Mouse (Mus musculus): ENCODE results near the gene Hnrnpa0. TPM values are rescaled to one million over a fixed set of nuclear protein-coding genes. Genes with fewer than 3 reads are reported as not detected.
"Not testable (repeated sequence)": the region's sequence is repeated elsewhere in the genome, so short reads cannot be mapped to it uniquely, and the experiment has no call there.

Hnrnpa0 gene
- total RNA-seq (2021): 10 to 100 TPM; 69.3 to 72.8 TPM
- long read RNA-seq, experiment 1, transcript Hnrnpa0-201 (1 exons, 2,678 nt): major isoform, 10 of 10 reads
- long read RNA-seq, experiment 1, partial matches to known transcripts: 0 of 10 reads
- long read RNA-seq, experiment 1, other reads (novel, unspliced or antisense): 0 of 10 reads
- long read RNA-seq, experiment 2, transcript Hnrnpa0-201 (1 exons, 2,678 nt): major isoform, 6 of 6 reads
- long read RNA-seq, experiment 2, partial matches to known transcripts: 0 of 6 reads
- long read RNA-seq, experiment 2, other reads (novel, unspliced or antisense): 0 of 6 reads

DNA sequence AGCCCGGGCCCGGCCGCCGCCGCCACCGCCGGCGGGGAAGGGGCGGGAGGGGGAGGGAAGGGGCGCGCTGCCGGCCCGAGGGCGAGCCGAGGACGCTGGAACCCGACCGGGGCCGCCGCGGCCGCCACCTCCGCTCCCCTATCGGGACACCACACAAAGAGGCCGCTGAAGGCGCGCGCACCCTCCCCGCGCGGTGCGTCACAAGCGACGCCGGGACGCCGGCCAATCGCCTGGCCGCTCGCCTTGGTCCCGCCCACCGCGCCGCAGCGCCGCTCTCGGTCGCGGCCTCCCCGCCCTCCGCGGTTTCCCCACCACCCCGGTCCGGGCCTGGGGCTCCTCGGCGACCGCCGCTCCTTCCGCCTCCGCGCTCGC, at the start of gene Hnrnpa0:
Gene Hnrnpa0, minus strand, starts transcription at position 161 of the 372 bp plus-strand sequence.
- peak; percentile 95 for DNase-seq

DNA sequence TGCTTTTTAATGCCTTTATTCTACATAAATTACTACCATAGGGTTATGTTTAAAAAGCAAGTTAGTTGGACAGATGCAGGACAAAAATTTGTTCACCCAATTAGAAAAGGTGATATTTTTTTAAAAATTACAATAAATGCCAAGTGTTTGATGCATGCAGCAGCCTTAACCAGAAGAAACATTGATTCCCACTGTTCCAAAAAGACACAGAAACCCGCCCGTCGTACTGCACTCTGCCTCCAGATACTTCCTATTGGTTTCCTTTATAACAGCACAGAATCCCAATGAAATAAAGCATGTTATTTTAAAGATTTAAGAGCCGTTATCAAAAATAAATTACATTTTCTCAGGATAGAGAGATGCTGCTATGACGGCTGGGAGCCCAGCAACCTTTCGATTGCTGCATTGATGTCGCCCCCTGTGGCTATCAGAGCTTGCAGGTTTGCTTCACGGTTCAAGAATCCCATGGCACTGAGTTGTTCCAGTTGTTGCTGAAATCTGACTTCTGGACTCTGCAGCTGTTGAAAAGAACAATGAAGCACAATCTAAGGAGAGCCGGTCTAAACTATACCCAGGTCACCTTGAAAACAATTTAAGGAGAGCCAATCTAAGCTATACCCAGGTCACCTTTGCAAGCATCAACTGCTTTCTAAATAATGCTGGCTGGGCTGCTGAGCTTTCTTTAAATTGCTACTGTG, 49.3 kb upstream of the Hnrnpa0 start:
- DNase-seq: peak; percentile 97 to 100

DNA sequence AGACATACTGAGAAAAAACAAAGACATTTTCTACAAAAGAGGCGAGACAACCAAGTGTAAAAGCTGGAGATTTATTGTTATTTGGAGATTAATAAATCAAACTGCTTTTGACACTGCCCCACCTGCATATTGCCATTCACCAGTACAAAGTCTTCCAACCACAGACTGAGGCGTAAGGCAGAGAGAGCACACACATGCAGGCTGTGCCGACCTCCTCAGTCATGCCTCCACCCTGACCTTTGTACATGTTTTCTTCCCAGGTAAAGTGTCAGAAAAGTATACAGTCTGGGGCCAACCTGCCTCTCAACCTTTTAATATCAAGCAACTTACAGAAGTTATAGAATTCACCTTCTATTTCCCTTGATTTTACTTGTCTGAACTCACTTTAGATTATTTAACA, 47.7 kb upstream of the Hnrnpa0 start:
- no peak for DNase-seq

DNA sequence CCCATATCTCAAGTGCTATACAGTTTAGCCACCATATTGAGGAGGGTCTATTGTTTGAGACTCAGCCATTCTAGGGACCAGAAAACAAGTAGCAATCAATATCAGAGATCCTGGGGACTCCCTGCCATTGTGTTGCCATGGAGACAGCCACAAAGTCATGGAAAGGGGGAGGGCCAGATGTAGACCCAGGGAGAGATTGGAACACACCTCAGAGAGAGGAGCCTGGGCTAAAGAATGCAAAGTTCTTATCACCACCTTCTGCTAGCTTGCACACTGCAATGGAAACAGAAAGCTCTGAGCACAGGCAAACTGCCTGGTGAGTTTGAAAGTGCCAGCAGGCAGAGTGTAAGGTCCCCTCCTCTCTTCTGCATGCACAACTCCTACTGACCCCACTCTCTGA, 39.8 kb upstream of the Hnrnpa0 start:
- DNase-seq: no peak

DNA sequence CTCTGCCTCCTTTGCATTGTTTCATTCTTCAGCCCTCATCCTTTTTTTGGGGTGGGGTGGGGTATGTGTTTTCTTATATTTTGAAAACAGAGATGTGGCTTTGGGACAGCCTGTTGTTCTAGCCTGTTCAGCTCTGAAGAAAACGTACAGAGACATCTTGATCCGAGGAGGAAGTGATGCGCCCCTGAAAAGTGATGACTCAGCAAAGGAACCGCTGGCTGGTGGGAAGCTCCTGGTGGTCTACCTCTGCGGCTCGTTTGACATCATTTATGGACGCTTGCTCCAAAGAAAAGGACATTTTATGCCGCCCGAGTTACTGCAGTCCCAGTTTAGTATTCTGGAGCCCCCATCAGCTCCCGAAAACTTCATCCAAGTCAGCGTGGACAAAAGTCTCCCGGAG, 35.0 kb upstream of the Hnrnpa0 start:
- no peak for DNase-seq

DNA sequence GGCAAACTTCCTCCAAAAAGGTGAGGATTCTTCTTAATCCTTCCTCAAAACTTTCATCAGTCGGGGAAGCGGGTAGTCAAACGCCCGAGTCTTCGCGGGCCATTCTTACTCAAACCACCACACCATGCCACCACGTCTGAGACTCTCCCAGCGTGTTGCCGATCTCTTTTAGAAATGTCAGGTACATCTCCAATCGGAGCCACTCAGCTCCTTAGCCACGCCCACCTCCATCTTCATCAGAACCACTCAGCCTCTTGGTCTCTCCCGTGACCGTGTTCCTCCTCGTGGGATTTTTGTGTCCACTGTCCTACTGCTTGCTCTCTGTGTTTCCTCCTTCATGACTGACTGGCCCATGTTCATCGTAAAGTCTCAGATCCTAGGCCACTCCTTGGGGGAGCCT, 32.4 kb upstream of the Hnrnpa0 start:
- DNase-seq: no peak

DNA sequence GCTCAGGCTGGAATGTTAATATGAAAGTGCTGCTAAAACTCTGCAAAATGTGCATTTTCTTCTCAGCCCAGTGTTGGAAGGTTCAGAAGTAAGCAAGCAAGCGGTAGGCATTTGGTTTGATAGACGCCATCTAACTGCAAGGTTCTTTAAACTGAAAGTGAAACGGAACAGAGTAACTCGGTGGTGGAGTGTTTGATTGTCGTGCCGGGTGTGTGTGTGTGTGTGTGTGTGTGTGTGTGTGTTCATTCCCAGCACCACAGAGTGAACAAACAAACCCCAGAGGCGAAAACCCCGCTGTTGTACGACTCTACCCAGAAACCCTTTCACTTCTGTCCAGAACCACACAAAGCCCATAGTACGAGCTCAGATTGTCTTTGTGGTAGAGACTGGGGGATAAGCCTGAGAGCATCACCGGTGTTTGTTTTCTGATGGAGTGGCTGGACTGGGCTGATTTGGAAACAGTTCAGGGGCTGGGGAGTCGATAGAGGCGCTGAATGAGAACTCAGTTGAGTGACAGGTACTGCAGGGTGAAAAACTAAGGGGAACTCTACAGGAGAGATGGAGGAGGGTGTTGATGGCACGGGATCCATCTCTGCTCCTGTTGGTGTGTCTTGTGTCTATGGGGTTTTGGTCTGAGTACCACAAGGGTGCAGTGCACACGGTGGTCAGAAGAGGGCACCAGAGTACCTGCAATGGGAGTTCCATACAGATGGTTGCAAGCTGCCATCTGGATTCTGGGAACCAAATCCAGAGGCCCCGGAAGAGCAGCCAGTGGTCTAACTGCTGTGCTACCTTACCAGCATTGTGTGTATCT, 29.9 kb upstream of the Hnrnpa0 start:
- DNase-seq: peak; percentile 85 to 93

DNA sequence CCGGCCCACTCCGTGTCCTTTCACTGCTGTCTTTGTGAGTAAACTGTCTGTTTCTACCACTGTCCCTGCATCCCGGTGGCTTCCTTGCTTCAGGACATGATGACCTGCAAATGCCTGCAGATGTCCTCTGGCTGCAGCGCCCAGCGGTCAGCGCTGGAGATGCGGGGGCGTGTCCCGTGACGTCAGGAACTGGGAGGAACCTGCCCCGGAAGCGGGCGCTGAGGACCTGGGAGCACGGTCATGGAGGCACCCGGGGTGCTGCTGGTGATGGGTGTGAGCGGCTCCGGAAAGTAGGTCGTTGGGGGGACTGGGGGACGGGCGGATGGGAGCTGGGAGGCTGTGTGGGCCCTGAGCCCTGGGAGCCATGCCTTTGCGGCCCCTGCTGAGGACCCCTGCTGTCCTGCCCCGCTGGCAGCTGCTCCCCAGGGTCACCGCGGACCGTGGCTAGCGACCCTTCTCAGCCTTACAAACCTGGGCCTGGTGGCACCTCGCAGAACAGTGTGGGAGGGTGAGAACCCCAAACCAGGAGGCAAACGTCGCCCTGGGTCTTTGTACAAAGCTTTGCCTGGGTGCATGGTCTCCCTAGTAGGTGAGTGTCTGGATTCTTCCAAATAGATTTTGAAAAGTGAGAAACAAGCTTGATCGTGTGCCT, 29.2 kb upstream of the Hnrnpa0 start, which contains the start of gene Idnk:
Gene Idnk, plus strand, starts transcription at position 203 of the 652 bp plus-strand sequence.
- DNase-seq: peak; percentile 94

DNA sequence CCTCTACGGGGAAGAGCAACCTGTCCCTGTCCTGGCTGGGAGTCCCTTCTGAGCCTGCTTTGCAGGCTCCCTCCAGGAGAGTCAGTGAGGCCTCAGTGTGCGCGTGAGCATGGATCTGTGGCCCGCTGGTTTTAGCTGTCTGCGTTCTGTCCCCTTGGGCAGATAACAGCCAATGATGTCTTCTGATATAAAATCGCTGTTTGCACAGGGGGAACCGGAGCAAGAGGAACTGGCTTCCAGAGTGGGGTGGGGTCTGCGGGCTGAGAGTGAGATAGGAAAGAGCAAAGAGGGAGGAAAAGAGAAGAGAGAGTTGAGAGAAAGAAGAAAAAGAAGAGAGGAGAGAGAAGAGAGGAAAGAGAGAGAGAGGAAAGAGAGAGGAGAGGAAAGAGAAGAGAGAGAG, 28.7 kb upstream of the Hnrnpa0 start:
- no peak for DNase-seq

DNA sequence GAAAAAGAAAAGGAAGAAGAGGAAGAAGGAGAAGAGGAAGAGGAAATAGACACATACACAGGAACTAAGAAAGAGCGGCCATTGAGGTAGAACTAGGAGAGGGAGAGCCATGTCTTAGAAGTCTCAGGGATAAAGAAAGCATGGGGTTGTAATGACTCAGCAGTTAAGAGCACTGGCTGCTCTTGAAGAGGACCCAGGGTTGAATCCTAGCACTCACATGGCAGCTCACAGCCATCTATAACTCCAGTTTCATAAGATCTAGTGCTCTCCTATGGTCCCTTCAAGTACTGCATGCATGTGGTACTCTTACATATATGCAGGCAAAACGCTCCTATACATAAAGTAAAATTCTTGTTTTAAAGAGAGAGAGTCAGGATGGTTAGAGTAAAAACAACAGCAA, 27.7 kb upstream of the Hnrnpa0 start:
- no peak for DNase-seq

DNA sequence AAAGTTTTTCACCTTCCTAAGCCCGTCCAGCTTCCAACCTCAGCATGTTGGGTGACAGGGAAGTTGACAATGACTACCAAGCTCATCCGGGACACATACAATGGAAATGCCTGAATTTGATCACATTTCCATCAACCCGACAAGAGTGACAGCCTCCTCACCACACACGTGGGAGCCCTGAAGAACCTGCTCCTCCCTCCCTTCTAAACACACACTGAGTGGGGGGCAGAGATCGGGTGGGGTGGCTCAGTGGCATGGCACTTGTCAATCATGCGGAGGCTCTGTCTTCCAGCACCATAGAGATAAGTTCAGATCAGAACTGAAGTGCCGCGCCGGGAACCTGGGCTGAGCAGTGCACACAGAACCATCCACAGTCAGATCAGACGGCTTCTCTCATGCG, 22.1 kb upstream of the Hnrnpa0 start:
- DNase-seq: no peak

DNA sequence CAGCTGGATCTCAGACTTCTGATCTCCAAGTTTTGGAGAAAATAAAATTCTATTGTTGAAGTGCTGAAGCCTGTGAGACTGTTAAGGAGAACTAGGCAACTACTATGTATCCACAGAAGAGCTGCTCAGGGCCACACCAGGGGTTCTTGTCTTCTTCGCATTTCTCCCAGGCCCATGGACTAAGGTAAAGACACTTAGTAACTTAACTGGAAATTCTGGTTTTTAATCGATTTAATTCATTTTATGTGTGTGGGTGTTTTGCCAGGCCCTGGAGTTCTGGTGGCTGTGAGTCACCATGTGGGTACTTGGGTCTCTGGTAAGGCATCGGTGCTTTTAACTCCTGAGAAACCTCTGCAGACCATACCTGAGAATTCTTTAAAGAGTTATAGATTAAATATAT, 21.3 kb upstream of the Hnrnpa0 start:
- DNase-seq: no peak

DNA sequence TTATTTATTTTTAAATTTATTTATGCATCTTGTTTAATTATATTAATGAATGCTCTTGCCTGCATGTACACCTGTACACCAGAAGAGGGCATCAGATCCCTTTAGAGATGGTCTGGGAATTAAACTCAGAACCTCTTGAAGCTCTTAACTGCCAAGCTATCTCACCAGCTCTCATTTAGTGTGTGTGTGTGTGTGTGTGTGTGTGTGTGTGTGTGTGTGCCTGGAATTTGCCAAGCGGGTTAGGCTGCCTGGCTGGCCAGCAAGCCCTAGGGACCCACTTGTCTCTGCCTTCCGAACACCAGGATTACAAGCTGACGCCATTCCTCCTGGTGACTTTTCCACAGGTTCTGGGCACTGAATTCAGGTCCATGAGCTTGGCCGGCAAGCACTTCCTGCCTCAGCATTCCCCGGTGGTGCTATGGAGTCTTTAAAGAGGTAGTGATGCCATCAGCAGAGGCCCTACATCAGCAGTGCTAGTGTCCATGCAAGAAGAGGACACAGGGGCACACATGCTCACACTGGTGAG, 20.7 kb upstream of the Hnrnpa0 start:
- DNase-seq: peak; percentile 14 to 25

DNA sequence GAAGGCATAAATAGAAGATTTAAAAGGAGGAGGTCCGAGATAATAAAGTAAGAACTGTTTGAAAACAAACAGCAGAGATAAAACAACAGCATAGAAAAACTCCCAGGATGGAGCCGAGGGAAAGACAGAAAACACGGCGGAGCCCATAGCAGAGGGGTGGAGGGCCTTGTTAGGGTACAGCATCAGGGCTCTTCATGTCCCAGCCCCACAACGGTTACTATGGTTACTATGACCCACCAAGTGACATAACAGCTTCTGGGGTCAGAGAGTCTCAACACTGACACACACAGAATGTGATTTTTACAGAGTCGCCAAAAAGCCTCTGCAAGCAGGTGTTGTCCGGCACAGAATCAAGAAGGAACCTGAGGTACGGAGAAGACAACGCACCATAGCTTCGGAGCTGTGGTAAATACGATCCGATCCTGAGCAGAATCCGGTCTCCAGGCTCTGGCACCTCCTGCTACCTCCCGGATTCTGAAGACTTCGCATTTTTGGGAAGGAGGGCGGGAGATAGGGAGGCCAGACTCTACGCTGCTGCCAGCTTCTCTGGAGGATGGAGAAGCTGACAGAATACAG, 20.0 kb upstream of the Hnrnpa0 start:
- peak; percentile 40 to 51 for DNase-seq

DNA sequence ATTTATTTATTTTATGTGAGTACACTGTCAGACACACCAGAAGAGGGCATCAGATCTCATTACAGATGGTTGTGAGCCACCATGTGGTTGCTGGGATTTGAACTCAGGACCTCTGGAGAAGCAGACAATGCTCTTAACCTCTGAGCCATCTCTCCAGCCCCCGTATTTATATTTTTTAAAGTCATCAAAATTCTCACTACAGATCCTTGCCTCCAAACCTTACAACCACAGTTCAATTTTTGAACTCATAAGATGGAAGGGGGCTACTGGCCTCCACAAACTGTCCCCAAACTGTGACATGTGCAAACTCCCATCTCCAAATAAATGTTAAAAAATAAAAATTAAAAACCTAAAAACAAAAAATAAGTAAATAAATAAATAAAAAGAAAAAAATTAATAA, 19.4 kb upstream of the Hnrnpa0 start:
- no peak for DNase-seq

DNA sequence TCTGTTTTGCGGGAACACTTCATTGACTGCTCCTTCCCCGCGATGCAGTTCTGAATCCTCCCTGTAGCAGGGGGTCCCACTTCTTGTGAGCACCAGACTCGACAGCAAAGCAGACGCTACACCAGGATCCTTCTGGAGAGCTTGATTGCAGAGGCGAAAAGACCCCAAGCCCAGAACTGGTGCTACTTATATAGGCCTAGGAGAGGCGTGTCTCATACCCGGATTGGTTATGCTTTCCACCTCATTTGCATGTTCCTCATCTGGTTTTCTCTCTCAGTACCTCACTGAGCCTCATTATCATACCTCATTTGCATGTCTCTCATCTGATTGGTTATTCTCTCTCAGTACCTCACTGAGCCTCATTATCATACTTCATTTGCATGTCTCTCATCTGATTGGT, 18.2 kb upstream of the Hnrnpa0 start:
- DNase-seq: not testable (repeated sequence)

DNA sequence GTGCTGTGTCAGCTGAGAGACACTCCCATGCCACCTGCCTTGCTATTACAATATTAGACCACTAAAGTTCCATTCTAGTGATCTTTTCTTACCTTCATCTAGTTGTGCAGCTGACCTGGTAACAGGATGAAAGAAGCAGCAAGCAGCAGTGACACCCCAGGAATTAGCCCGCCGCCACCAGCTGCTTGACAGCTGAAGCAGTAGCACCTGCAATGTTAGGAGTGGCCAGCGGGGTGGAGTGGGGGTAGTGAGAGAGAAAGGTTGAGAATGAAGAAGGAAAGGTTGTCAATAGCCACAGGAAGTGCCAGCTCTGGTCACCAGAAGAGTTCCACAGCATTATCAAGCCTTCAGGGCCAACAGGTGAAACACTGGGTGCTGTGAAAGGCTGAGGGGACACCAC, 3.3 kb upstream of the Hnrnpa0 start:
- DNase-seq: no peak

DNA sequence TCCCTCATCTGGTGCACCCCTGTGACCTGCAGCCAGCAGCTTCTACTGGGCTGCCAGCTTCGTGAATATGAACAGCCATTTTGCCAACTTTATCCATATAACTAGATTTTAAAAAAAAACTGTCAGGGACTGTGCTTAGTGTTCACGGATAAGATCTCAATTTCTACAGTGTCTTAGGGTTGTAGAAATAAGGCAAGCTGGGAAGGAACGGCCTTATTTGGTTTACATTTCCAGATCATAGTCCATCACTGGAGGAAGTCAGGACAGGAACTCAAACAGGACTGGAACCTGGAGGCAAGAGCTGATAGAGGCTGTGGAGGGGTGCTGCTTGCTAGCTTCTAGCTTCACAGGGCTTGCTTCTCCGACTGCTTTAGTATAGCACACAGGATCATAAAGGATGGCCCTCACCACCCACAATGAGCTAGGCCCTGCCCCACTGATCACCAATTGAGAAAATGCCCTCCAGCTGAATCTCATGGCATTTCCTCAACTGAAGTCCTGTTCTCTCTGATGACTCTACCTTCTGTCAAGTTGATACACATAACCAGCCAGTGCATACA, 1.4 kb upstream of the Hnrnpa0 start:
- DNase-seq: no peak

DNA sequence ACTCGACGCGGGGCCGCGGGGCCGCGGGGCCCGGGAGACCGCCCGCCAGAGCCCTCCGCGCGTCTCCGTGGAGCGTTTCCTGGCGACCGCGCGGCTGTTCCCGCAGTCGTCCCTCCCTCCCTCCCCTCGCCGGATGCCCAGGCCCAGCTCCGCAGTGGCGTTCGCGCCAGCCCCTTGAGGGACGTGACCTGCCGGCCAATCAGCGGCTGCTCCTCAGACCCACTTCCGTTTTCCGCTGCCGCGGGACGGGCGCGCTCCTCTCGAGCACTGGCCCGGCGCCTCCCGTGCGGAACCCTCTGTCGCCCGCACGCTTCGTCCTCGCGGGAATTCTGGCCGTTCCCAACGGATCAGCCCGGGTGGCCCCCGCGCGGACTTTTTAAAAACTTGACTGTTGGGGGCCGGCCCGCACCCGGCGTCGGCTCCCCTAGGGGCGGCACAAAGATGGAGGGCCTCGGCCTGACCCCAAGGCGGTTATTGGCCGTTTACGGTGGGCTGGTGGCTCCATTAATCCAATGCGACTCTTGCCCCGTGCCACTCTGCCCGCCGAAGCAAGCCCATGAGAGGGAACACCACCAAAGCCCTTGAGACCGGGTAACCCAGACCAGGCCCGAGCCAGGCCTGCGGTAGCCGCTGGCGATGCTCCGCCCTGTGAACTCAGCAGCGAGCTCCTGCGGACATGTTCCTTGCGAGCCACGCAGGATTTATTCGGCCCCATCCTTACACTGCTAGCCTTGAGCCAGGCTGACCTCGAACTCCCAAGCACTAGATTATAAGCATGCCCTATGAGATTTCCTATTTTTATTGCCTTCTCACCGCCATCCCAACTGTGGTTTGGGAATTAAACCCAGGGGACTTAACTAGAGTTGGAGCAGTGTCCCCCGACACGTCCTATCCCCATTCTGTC, 664 bp upstream of the Hnrnpa0 start:
- DNase-seq: peak; percentile 97 to 98

DNA sequence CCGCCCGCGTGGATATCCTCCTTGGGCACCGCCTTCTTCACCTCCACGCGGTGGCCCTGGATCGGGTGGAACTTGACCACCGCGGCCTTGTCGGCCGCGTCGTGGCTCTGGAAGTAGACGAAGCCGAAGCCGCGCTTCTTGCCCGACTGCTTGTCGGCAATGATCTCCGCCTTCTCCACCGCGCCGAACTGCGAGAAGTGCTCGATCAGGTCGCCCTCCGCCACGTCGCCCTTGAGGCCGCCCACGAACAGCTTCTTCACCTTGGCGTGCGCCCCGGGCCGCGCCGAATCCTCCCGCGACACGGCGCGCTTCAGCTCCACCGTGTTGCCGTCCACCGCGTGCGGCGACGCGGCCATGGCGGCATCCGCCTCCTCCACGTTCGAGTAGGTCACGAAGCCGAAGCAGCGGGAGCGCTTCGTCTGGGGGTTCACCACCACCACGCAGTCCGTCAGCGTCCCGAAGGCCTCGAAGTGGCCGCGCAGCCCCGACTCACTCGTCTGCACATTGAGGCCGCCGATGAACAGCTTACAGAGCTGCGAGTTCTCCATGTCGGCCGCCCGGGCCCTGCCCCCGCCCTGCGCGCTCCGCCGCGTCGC, 492 bp downstream of the Hnrnpa0 start:
- peak in 1 of 2 experiments; percentile 81 for DNase-seq

All from heart, adult 18-20 months (tissue).